Mouse (Mus musculus): Measurements from ENCODE around the gene Adamts6. TPM values are rescaled to one million over a fixed set of nuclear protein-coding genes. Genes with fewer than 3 reads are reported as not detected.

Adamts6 gene
- polyA plus RNA-seq, 1 experiment from 2014 or later = 1.9 TPM

- WGBS = 73% methylated on average over 3 of the region's 3 CpGs
- Histone ChIP-seq H3K4me3 (ENCODE audit: low read length) (no peak overlapping the region), H3K27ac (ENCODE audit: low read length) (0 out of 2 replicates have a peak overlapping the region, but pooled peaks have one; percentile 53), H3K9ac (replicated peaks; ENCODE audit: low read length) (no peak overlapping the region), H3K27me3 (ENCODE audit: insufficient read depth, low read length) (no peaks in the 10 kb centered on the region), H3K4me1 (ENCODE audit: insufficient read depth, low read length) (0 out of 2 replicates have a peak, but pooled peaks cover 6% of the 10 kb centered on the region), H3K9me3 (ENCODE audit: low read length) (no peaks in the 10 kb centered on the region), H3K36me3 (ENCODE audit: insufficient read depth, low read length) (no peaks in the 10 kb centered on the region), H3K4me2 (replicated peaks; ENCODE audit: low read depth, low read length) (no peak overlapping the region)
- ATAC-seq (ENCODE audit: low FRiP score, low TSS enrichment) = peak; percentile 67; the same call in 1 of the 2 replicates
Observed at GRCm38 (mm10) chr13:104329336-104329735, 41.7 kb downstream of the Adamts6 start.

GRCm38 (mm10) chr13:104329742-104330141 is 42.1 kb downstream of the Adamts6 start:
- peak; percentile 78 for ATAC-seq (ENCODE audit: low FRiP score, low TSS enrichment)
- Histone ChIP-seq H3K4me1 (ENCODE audit: insufficient read depth, low read length) (0 out of 2 replicates have a peak, but pooled peaks cover 6% of the 10 kb centered on the region), H3K4me3 (ENCODE audit: low read length) (no peak overlapping the region), H3K27ac (ENCODE audit: low read length) (0 out of 2 replicates have a peak overlapping the region, but pooled peaks have one; percentile 53), H3K9ac (replicated peaks; ENCODE audit: low read length) (no peak overlapping the region), H3K4me2 (replicated peaks; ENCODE audit: low read depth, low read length) (no peak overlapping the region), H3K27me3 (ENCODE audit: insufficient read depth, low read length) (no peaks in the 10 kb centered on the region), H3K9me3 (ENCODE audit: low read length) (no peaks in the 10 kb centered on the region), H3K36me3 (ENCODE audit: insufficient read depth, low read length) (no peaks in the 10 kb centered on the region)
- 17% methylated on average over 2 of the region's 2 CpGs for WGBS

- Histone ChIP-seq H3K9me3 (ENCODE audit: low read length) (no peaks in the 10 kb centered on the region), H3K27ac (ENCODE audit: low read length) (no peak overlapping the region), H3K27me3 (ENCODE audit: insufficient read depth, low read length) (no peaks in the 10 kb centered on the region), H3K4me3 (ENCODE audit: low read length) (no peak overlapping the region), H3K4me2 (replicated peaks; ENCODE audit: low read depth, low read length) (no peak overlapping the region), H3K36me3 (ENCODE audit: insufficient read depth, low read length) (no peaks in the 10 kb centered on the region), H3K4me1 (ENCODE audit: insufficient read depth, low read length) (peaks cover 2% of the 10 kb centered on the region; the same call in 1 of the 2 replicates), H3K9ac (replicated peaks; ENCODE audit: low read length) (no peak overlapping the region)
- WGBS = 39% methylated on average over 5 of the region's 5 CpGs
- no peak for ATAC-seq (ENCODE audit: low FRiP score, low TSS enrichment)
Observed at GRCm38 (mm10) chr13:104352590-104352989, 65.0 kb downstream of the Adamts6 start.

GRCm38 (mm10) chr13:104393427-104394356 is 106.1 kb downstream of the Adamts6 start:
- H3K9ac ChIP-seq (replicated peaks; ENCODE audit: low read length) = no peak overlapping the region
- no peaks in the 10 kb centered on the region for H3K36me3 ChIP-seq (ENCODE audit: insufficient read depth, low read length)
- no peaks in the 10 kb centered on the region for H3K27me3 ChIP-seq (ENCODE audit: insufficient read depth, low read length)
- H3K4me3 ChIP-seq (ENCODE audit: low read length) = no peak overlapping the region
- no peaks in the 10 kb centered on the region for H3K9me3 ChIP-seq (ENCODE audit: low read length)
- ATAC-seq (ENCODE audit: low FRiP score, low TSS enrichment) = no peak
- no peak overlapping the region for H3K27ac ChIP-seq (ENCODE audit: low read length)
- no peak overlapping the region for H3K4me2 ChIP-seq (replicated peaks; ENCODE audit: low read depth, low read length)
- H3K4me1 ChIP-seq (ENCODE audit: insufficient read depth, low read length) = no peaks in the 10 kb centered on the region
- 74% methylated on average over 8 of the region's 8 CpGs for WGBS

GRCm38 (mm10) chr13:104397814-104398213 is 110.2 kb downstream of the Adamts6 start:
- H3K27ac ChIP-seq (ENCODE audit: low read length) = no peak overlapping the region
- H3K36me3 ChIP-seq (ENCODE audit: insufficient read depth, low read length) = no peaks in the 10 kb centered on the region
- 47% methylated on average over 8 of the region's 8 CpGs for WGBS
- no peaks in the 10 kb centered on the region for H3K9me3 ChIP-seq (ENCODE audit: low read length)
- no peak overlapping the region for H3K4me2 ChIP-seq (replicated peaks; ENCODE audit: low read depth, low read length)
- no peaks in the 10 kb centered on the region for H3K27me3 ChIP-seq (ENCODE audit: insufficient read depth, low read length)
- no peak overlapping the region for H3K4me3 ChIP-seq (ENCODE audit: low read length)
- H3K9ac ChIP-seq (replicated peaks; ENCODE audit: low read length) = no peak overlapping the region
- no peaks in the 10 kb centered on the region for H3K4me1 ChIP-seq (ENCODE audit: insufficient read depth, low read length)
- peak; percentile 65; the same call in 1 of the 2 replicates for ATAC-seq (ENCODE audit: low FRiP score, low TSS enrichment)

GRCm38 (mm10) chr13:104432734-104433133 is 145.1 kb downstream of the Adamts6 start:
- Histone ChIP-seq H3K4me1 (ENCODE audit: insufficient read depth, low read length) (no peaks in the 10 kb centered on the region), H3K36me3 (ENCODE audit: insufficient read depth, low read length) (no peaks in the 10 kb centered on the region), H3K27ac (ENCODE audit: low read length) (no peak overlapping the region), H3K4me2 (replicated peaks; ENCODE audit: low read depth, low read length) (no peak overlapping the region), H3K9me3 (ENCODE audit: low read length) (no peaks in the 10 kb centered on the region), H3K27me3 (ENCODE audit: insufficient read depth, low read length) (no peaks in the 10 kb centered on the region), H3K9ac (replicated peaks; ENCODE audit: low read length) (no peak overlapping the region), H3K4me3 (ENCODE audit: low read length) (no peak overlapping the region)
- no peak for ATAC-seq (ENCODE audit: low FRiP score, low TSS enrichment)
- 93% methylated on average over 2 of the region's 2 CpGs for WGBS

- no peaks in the 10 kb centered on the region for H3K4me1 ChIP-seq (ENCODE audit: insufficient read depth, low read length)
- 72% methylated on average over 7 of the region's 7 CpGs for WGBS
- no peaks in the 10 kb centered on the region for H3K27me3 ChIP-seq (ENCODE audit: insufficient read depth, low read length)
- no peak overlapping the region for H3K4me2 ChIP-seq (replicated peaks; ENCODE audit: low read depth, low read length)
- no peaks in the 10 kb centered on the region for H3K9me3 ChIP-seq (ENCODE audit: low read length)
- no peak overlapping the region for H3K27ac ChIP-seq (ENCODE audit: low read length)
- no peak overlapping the region for H3K4me3 ChIP-seq (ENCODE audit: low read length)
- no peak overlapping the region for H3K9ac ChIP-seq (replicated peaks; ENCODE audit: low read length)
- H3K36me3 ChIP-seq (ENCODE audit: insufficient read depth, low read length) = no peaks in the 10 kb centered on the region
- ATAC-seq (ENCODE audit: low FRiP score, low TSS enrichment) = no peak
Observed at GRCm38 (mm10) chr13:104442559-104442958, 154.9 kb downstream of the Adamts6 start.

- Histone ChIP-seq H3K4me3 (ENCODE audit: low read length) (no peak overlapping the region), H3K36me3 (ENCODE audit: insufficient read depth, low read length) (no peaks in the 10 kb centered on the region), H3K27me3 (ENCODE audit: insufficient read depth, low read length) (no peaks in the 10 kb centered on the region), H3K9ac (replicated peaks; ENCODE audit: low read length) (no peak overlapping the region), H3K4me2 (replicated peaks; ENCODE audit: low read depth, low read length) (no peak overlapping the region), H3K4me1 (ENCODE audit: insufficient read depth, low read length) (no peaks in the 10 kb centered on the region), H3K27ac (ENCODE audit: low read length) (no peak overlapping the region), H3K9me3 (ENCODE audit: low read length) (no peaks in the 10 kb centered on the region)
- WGBS = 70% methylated on average over 1 of the region's 1 CpGs
- ATAC-seq (ENCODE audit: low FRiP score, low TSS enrichment) = no peak
Observed at GRCm38 (mm10) chr13:104445437-104445836, 157.8 kb downstream of the Adamts6 start.

GRCm38 (mm10) chr13:104446974-104447373 is 159.3 kb downstream of the Adamts6 start:
- H3K4me3 ChIP-seq (ENCODE audit: low read length) = no peak overlapping the region
- no peak overlapping the region for H3K4me2 ChIP-seq (replicated peaks; ENCODE audit: low read depth, low read length)
- no peaks in the 10 kb centered on the region for H3K9me3 ChIP-seq (ENCODE audit: low read length)
- no peaks in the 10 kb centered on the region for H3K4me1 ChIP-seq (ENCODE audit: insufficient read depth, low read length)
- H3K36me3 ChIP-seq (ENCODE audit: insufficient read depth, low read length) = no peaks in the 10 kb centered on the region
- no peak overlapping the region for H3K9ac ChIP-seq (replicated peaks; ENCODE audit: low read length)
- no peak for ATAC-seq (ENCODE audit: low FRiP score, low TSS enrichment)
- no peaks in the 10 kb centered on the region for H3K27me3 ChIP-seq (ENCODE audit: insufficient read depth, low read length)
- WGBS = 46% methylated on average over 1 of the region's 1 CpGs
- peak overlapping the region; percentile 48; the same call in 1 of the 2 replicates for H3K27ac ChIP-seq (ENCODE audit: low read length)

GRCm38 (mm10) chr13:104447470-104447869 is 159.8 kb downstream of the Adamts6 start:
- ATAC-seq (ENCODE audit: low FRiP score, low TSS enrichment) = no peak; the same call in 1 of the 2 replicates
- no peak overlapping the region for H3K9ac ChIP-seq (replicated peaks; ENCODE audit: low read length)

More at GRCm38 (mm10) chr13:104447470-104447869, 159.8 kb downstream of the Adamts6 start:
- Histone ChIP-seq H3K9me3 (ENCODE audit: low read length) (no peaks in the 10 kb centered on the region), H3K27ac (ENCODE audit: low read length) (peak overlapping the region; percentile 48; the same call in 1 of the 2 replicates), H3K4me1 (ENCODE audit: insufficient read depth, low read length) (no peaks in the 10 kb centered on the region), H3K4me2 (replicated peaks; ENCODE audit: low read depth, low read length) (no peak overlapping the region), H3K36me3 (ENCODE audit: insufficient read depth, low read length) (no peaks in the 10 kb centered on the region), H3K27me3 (ENCODE audit: insufficient read depth, low read length) (no peaks in the 10 kb centered on the region), H3K4me3 (ENCODE audit: low read length) (no peak overlapping the region)
